Mouse (Mus musculus) liver, adult 2 months (tissue): ENCODE measurements around the gene Nrp2. TPM values are rescaled to one million over a fixed set of nuclear protein-coding genes. Genes with fewer than 3 reads are reported as not detected.

Source experiments
- DNase-seq: peaks from one replicate; pipeline ENCODE4 v3.0.0-alpha.2; 2011; ENCODE audit warnings: low read depth, low spot score; ENCODE audit errors: extremely low read depth
- H3K27ac ChIP-seq: fragments of 200-500 bp; replicated peaks from 2 replicates; pipeline ENCODE4 v1.5.1; 2012; ENCODE audit warnings: low read depth, mild to moderate bottlenecking, control low read depth, inconsistent platforms, low read length; ENCODE audit not compliant: insufficient read depth
- H3K27me3 ChIP-seq: fragments of 200-500 bp; 2 replicates; pipeline ENCODE4 v1.6.1; 2012; ENCODE audit warnings: mild to moderate bottlenecking, moderate library complexity, low read length, inconsistent platforms; ENCODE audit not compliant: control insufficient read depth, insufficient read depth
- H3K36me3 ChIP-seq: fragments of 200-500 bp; 2 replicates; pipeline ENCODE4 v1.6.1; 2012; ENCODE audit warnings: low read length, inconsistent platforms; ENCODE audit not compliant: control insufficient read depth, insufficient read depth
- H3K4me1 ChIP-seq: fragments of 200-500 bp; 2 replicates; pipeline ENCODE4 v1.6.1; 2011; ENCODE audit warnings: low read length; ENCODE audit not compliant: control insufficient read depth, insufficient read depth
- H3K4me3 ChIP-seq: fragments of 200-500 bp; 2 replicates; pipeline ENCODE4 v1.5.1; 2011; ENCODE audit warnings: low read depth, mild to moderate bottlenecking, control low read depth, low read length, moderate library complexity; ENCODE audit not compliant: insufficient read depth
- H3K79me2 ChIP-seq: fragments of 200-500 bp; 2 replicates; pipeline ENCODE4 v1.6.1; 2012; ENCODE audit warnings: inconsistent platforms, mild to moderate bottlenecking, low read length, moderate library complexity; ENCODE audit not compliant: control insufficient read depth, insufficient read depth
- H3K9ac ChIP-seq: fragments of 200-500 bp; 2 replicates; pipeline ENCODE4 v1.6.1; 2012; ENCODE audit warnings: low read depth, mild to moderate bottlenecking, control low read depth, inconsistent platforms, low read length
- CTCF ChIP-seq: fragments of 200-500 bp; IDR thresholded peaks from 2 replicates; pipeline ENCODE4 v1.5.1; 2011; ENCODE audit warnings: low read depth, low read length, control low read depth
- POLR2A ChIP-seq: fragments of 200-500 bp; IDR thresholded peaks from 2 replicates; pipeline ENCODE4 v1.6.1; 2011; ENCODE audit warnings: low read length, control low read depth; ENCODE audit not compliant: insufficient read depth; ENCODE audit errors: extremely low read depth
- WGBS: fragments of 180-500 bp; shearing (Covaris S2); methylation state at CpG from one replicate; pipeline ENCODE4 v1.1.7; 2018; 5-methylcytosine and 5-hydroxymethylcytosine counted together
- polyA plus RNA-seq: library from polyadenylated mRNA; depleted of rRNA; stranded (reverse); fragments of >200 nt; gene quantifications from 2 replicates; pipeline ENCODE4 v1.2.3, GENCODE M21; 2012
- total RNA-seq: library from RNA; depleted of rRNA; stranded (reverse); fragments of >200 nt; gene quantifications from 2 replicates; pipeline ENCODE4 v1.2.3, GENCODE M21; 2014

Nrp2 gene
- total and polyA plus RNA-seq, 2 experiments: 3.2 to 11.4 TPM

DNA sequence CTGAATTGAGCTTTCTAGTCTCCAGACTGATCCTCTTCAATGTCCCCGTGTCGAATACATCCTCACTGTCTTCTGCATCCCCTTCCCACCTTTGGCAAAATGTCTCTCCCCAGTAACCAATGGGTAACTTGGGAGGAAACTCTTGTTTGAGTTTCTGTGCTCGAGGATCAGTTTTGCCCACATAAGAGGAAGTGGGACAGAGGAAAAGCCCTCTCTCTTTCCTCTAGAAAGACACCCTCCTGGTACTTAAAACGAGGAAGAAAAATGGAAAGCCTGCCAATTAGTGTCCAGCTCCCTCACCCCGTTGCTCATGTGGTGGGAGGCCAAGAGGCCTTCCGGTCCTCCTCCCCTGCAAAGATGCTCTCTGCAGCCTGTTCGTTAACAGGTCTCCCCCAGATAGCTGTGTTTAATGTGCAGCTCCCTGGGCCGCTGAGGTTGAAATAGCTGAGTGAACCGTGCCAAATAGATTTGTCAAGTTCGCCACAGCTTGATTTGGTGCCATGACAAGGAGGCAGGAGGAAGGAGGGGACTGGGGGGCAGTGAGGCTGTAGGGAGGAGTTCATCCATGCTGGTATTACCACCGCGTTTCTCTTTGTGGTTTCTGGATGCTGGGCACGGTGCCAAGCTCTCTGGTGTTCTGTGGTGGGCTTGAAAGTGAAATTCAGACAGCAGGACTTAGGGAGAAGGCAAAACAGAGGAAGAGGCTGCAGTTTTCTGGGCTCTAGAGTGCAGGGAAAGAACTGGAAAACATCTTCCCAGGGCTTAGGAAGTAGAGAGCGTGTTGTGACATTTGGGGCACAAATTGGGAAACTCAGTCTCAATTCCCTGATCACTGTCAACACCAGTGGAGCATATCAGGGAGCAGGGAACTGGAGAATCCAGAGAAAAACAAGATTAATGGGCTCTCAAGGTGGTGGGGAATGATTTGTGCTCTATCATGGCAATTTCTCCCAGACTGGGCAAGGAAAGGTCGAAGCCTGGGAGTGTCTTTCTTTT is 48.2 kb downstream of the Nrp2 start:
- WGBS: 50% methylated on average over 15 of the region's 15 CpGs
- H3K4me3 ChIP-seq: no peak overlapping the region
- no peaks in the 10 kb centered on the region for H3K27me3 ChIP-seq
- H3K4me1 ChIP-seq: peaks cover 21% of the 10 kb centered on the region
- H3K36me3 ChIP-seq: no peaks in the 10 kb centered on the region
- H3K27ac ChIP-seq: peak overlapping the region; percentile 9
- no peaks in the 10 kb centered on the region for H3K79me2 ChIP-seq
- no peak for TF ChIP-seq POLR2A
- TF ChIP-seq CTCF: no peak
- DNase-seq: peak; percentile 80
- H3K9ac ChIP-seq: no peak overlapping the region; the same call in 1 of the 2 replicates

DNA sequence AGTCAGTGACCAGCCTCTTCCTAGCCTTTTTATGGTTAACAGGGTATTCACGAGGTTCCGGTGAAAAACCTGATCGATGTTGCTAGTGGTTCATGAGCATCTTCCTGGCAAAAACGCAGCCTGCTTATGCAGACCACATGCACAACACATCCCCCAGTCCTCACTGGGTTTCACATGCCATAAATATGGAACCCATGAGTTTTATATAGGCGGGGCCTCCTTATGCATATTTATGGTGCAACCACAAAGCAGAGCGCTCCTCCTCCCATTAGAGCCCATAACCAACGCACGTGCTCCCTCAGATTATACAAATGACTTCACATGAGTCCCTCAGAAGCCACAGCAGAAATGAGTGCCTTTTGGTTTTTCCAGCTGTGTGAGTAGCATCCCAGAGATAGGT is 49.0 kb downstream of the Nrp2 start:
- H3K4me3 ChIP-seq: no peak overlapping the region
- WGBS: 95% methylated on average over 8 of the region's 8 CpGs
- no peaks in the 10 kb centered on the region for H3K79me2 ChIP-seq
- no peak for DNase-seq
- no peak overlapping the region for H3K9ac ChIP-seq
- H3K27ac ChIP-seq: no peak overlapping the region
- H3K36me3 ChIP-seq: no peaks in the 10 kb centered on the region
- peaks cover 21% of the 10 kb centered on the region for H3K4me1 ChIP-seq
- TF ChIP-seq POLR2A (no peak), CTCF (no peak)
- no peaks in the 10 kb centered on the region for H3K27me3 ChIP-seq

DNA sequence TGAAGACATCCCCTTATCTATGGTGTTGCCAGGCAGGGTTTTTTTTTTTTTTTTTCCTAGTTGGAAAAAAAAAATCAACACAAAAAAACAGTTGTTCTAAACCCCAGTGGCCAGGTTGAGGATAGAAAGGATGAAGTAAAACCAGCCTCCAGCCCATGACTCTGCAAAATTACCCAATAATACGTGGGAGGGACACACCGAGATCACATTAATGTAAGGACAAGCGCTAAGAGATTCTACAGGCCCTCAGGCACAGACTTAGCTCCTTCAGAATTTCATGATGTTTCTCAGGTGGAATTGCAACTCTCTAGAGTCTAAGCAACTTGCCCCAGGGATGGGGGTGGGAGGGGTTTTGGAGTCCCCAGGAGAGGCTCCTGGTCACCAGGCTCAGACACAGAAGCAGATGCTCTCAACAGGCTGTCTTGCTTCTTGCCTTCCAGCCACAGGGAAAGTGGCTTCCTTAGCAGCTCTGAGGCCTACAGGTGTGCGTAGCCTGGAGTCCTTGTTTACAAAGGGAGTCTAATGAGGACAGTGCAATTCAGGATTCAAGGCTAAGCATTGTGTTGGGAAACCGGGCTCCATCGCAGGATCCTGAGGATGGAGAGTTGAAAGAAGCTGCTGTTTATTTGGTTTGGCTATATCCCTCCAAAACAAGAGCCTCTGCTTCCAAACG is 49.7 kb downstream of the Nrp2 start:
- no peak for TF ChIP-seq CTCF
- Histone ChIP-seq H3K4me1 (peaks cover 13% of the 10 kb centered on the region), H3K27ac (no peak overlapping the region), H3K36me3 (no peaks in the 10 kb centered on the region), H3K4me3 (no peak overlapping the region), H3K27me3 (no peaks in the 10 kb centered on the region), H3K9ac (no peak overlapping the region), H3K79me2 (no peaks in the 10 kb centered on the region)
- 76% methylated on average over 7 of the region's 7 CpGs for WGBS
- DNase-seq: no peak

DNA sequence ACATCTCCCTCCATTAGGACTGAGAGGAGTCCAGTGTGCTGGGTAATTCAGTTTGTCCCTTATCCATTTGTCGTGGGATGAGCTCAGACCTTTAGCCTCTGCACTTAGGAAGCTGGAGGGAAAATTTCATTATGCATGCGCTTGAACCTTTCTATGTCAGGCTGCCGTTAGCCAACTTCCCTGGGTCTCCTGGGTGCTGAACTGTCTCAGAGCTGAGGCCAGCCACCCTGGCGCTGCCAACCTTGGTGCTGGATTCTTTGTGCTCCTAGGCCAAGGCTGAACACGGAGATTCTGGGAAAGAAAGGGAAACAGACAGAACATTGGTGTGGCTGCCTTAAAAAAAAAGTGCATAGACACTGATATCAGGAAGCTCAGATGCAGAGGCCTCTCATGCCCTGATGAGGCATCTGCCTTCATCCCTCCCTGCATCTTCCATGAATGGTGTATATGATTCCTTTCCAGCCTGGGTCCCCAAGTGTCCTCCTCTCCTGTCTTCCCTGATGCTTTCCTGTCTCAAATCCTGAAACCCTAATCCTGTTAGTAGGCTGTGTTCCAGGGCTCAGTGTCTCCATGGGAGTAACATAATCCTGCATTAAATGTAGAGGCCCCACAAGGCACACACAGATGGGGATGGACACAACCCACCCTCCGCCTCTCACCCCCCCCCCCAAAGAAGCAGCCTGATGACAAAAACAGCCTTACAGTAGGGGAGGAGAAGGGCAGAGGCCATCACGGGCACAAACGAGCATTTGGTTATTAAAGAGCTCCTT is 51.2 kb downstream of the Nrp2 start:
- 77% methylated on average over 8 of the region's 8 CpGs for WGBS
- Histone ChIP-seq H3K4me3 (no peak overlapping the region), H3K27ac (no peak overlapping the region), H3K27me3 (no peaks in the 10 kb centered on the region), H3K9ac (no peak overlapping the region), H3K4me1 (peaks cover 9% of the 10 kb centered on the region), H3K79me2 (no peaks in the 10 kb centered on the region), H3K36me3 (no peaks in the 10 kb centered on the region)
- no peak for DNase-seq
- no peak for TF ChIP-seq CTCF
- TF ChIP-seq POLR2A: no peak

DNA sequence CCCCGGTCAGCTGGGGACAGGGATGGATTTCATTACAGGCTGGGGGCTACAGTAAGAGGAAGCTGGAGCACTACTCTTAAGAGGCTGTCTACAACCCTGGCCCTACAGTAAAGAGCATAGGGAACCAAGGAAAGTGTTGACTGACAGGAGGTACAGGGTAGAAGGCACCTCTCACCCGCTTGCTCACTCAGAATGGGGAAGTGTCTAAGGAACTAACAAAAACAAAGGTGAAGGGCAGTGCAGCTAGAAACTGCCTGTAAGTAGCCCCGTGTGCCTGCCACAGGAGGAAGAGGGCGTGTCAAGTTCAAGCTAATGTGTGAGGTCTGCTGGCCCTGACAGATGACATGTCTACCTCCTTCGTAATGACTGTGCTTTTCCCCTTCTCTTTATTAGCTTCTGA is 57.0 kb downstream of the Nrp2 start:
- no peaks in the 10 kb centered on the region for H3K79me2 ChIP-seq
- no peak overlapping the region for H3K9ac ChIP-seq
- no peaks in the 10 kb centered on the region for H3K36me3 ChIP-seq
- H3K27ac ChIP-seq: no peak overlapping the region
- no peak for TF ChIP-seq CTCF
- no peak for TF ChIP-seq POLR2A
- 63% methylated on average over 5 of the region's 5 CpGs for WGBS
- H3K27me3 ChIP-seq: no peaks in the 10 kb centered on the region
- no peaks in the 10 kb centered on the region for H3K4me1 ChIP-seq
- no peak for DNase-seq
- H3K4me3 ChIP-seq: no peak overlapping the region
